Mouse (Mus musculus) kidney, adult 11 months (tissue): ENCODE measurements around the gene Scrt2.
"Not testable (repeated sequence)": the region's sequence is repeated elsewhere in the genome, so short reads cannot be mapped to it uniquely, and the experiment has no call there.

Source experiments
- DNase-seq: peaks from one replicate; pipeline ENCODE4 v3.0.0; 2022

Gene Scrt2

DNA sequence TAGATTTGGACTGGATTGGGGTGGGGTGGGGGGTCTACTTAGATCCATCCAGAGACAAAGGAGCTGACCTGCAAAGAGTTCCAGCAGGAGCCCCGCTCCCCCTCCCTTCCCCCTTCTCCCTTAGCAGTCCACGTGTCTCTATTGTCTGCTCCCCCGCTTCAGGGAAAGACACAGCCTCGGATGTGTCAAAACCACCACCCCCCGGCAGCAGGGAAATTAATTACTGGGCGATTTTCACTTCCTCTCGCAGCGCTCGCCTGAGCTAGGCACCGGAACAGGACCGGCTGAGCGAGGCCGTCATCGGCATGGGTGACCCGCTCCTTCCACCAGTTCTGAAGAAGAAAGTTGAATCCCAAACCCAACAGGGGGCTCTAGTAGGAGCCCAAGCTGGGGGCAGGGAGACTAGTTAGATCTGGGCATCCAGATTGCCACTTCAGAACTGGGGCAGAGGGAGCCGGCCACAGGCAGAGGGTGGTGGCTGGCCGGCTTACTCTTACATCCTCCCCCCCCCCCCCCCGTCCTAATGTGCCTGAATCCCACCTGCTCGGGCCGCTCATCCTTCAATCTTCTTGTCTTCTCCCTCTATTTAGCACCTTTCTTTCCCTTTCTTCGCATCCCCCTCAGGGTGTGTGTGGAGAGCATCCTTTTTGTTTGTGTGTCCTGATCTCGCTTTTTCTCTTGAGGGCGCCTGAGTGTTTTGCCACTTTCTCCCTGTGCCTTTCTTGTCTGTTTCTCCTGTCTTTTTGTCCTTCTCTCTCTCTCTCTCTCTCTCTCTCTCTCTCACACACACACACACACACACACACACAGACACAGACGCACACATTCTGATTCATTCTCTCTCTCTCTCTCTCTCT lies at the start of gene Scrt2:
Gene Scrt2, plus strand, starts transcription at position 845 of the 857 bp plus-strand sequence.
- no peak for DNase-seq

DNA sequence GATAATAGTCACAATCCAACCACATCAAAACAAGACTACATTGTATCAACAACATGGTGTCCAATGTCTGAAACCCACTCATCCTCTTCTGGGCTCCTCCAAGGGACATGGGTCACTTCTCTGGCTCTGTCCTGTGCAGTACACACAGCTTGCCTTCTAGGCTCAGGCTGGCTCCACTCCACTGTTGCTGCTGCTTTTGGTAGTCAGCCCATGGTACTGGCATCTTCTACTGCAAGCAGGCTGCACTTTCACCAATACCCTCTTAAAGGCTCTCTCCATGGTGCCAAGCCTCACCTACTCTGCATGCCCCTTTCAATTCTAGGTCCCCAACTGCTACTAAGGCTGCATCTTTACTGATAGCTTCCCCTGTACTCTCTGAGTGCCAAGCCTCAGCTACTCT lies 41.2 kb upstream of the Scrt2 start:
- no peak for DNase-seq

DNA sequence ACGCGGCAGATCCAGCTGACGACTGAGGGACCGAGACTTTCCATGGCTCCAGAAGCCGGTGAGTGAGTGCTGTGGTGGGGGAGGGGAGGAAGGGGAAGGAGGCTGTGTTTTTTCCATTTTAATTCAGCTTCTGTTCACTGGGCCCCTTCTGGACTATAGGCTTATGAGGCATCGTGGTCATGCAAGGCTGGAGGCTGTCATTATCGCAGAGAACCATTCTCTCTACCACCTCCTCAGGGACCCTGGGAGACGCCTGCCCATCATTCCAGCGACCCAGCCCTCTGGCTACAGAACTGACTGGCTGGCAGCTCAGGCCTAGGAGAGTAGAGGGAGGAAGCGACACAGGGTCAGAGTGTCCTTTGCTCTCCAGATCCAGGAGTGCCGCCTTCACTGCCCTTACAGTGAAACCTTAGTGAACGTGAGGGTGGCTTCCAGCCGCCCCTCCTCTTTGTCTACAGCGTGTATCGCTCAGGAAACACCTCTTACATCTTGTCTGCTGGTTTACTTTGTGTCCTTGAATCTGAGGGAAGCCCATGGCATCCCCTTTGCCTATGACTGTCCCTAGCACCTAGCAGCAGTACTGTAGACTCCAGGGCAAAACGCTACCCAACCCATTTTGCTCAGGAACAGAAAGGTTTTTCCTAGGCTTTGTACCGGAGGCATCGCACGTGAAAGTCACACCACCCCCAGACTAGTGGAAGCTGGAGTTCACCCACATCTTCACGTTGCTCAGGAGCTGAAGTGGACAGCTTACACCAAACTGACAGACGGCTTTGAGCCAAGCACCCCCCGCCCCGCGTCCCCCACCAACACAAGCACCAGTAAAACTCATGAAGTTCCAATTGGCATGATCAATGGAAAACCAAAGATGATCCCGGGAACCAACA lies 34.0 kb upstream of the Scrt2 start:
- no peak for DNase-seq

DNA sequence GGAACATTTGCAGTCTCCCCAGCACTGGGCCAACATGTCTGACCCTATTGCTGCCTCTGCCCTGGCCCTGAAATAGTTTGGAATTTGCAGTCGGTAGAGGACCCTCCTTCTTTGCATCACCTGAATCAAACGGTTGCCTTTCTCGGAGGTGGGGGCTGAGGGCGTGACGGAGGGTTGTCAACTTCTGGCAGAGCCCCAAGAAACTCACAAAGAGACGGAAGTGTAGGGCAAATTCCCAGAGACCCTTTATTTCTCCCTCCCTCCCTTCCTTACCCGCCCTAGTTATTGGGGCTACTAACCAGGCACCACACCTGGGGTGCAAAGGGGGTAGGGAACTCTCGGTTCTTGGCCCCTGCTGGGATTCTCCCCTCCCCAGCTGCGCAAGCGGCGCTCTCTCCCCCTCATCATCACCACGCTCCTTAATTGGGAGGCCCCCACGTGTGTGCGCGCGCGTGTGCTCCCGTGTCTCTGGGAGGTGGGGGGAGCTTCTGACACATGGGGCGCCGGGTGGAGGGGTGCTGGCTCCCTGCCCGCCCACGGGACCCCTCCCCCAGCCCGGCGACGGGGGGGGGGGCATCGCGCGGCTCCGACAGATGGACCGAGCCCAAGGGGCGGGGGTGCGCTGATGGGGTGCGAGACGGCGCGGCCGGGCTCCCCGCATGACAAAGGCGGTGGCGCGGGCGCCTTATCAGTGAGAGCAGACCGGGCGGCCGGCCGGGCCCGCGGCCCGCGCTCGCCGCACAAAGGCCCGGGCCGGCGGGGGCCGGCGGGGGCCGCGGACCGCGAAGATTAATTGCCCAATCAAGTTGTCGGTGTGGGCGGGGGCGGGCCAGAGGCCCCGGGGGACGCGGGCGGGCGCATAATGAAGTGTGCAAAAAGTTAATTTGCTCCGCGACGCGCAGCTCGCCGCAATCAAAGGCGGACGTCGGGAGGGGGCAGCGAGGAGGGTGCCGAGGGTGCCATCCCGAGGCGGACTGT lies 33.0 kb upstream of the Scrt2 start:
- no peak for DNase-seq

DNA sequence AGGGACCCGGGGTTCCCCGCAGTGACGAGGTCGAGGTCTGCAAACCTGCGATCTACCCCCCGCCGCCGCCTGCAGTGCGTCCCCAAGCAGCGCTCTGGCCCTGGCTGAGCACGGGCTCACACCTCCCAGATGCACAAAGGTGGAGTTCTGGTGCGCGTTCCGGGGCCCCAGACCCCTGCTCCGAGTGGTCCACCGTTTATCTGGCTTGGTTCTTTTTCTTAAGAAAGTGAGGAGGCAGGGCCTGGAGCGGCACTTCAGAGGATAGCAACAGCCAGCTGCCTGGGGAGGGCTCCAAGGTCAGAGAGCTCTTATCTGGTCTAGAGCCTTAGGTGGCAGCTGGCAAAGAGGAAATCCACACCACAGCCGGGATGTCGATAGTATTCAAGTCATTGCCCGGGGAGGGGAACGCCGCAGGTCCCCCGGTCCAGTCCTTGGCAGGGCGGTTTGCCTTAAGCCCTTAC lies 32.3 kb upstream of the Scrt2 start:
- no peak for DNase-seq

DNA sequence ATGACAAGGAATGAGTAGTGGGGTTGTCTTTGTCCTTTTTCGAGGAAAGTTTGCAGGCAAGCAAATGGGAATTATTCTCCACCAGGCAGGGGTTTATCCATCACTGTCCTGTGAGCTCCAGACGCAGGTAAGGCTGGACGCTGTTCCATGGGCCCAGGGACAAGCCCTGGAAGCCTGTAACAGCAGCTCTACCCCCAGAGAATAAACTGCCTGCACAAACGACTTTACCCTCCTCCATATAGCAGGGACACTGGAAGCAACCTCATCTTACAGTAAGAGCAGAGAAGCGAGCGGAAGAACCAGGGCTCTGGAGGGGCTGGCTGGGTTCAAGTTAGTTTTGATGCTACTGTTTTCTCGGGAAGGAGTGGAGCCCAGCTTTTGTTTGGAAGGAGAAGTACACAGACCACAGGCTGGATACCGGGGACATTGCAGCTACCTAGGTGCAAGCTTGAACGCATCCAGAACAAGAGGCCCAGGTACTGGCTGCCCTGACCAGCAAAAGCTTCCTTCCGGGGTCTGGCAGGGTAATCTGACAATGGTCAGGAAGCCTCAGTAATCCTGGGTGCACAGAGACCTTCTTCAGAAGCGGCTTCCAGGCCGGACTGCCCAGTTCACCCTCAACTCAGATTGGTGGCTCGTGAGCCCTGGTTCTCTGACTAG lies 31.6 kb upstream of the Scrt2 start:
- no peak for DNase-seq

GRCm38 (mm10) chr2:152050316-152050715 lies 31.0 kb upstream of the Scrt2 start:
- DNase-seq: no peak

DNA sequence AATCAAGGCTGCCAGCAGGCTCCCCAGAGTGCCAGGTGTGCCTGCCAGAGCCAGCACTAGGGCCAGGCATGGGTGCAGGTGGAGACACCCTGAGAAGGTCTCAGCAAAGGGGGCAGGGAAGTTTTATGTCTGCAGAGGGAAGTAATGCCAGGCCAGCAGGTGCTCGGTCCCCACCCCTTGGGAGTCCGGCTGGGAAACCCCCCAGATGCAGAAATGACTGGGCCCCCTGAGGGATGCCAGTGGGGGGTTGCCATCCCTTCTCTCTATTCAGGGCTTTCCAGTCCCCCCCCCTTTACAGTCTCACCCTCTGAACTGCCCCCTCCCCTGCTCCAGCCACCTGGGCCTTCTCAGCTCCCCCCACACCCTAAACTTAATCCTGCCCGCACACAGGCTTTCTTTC lies 29.3 kb upstream of the Scrt2 start:
- DNase-seq: no peak

- DNase-seq: no peak
Observed at GRCm38 (mm10) chr2:152055406-152055805, 25.9 kb upstream of the Scrt2 start.

DNA sequence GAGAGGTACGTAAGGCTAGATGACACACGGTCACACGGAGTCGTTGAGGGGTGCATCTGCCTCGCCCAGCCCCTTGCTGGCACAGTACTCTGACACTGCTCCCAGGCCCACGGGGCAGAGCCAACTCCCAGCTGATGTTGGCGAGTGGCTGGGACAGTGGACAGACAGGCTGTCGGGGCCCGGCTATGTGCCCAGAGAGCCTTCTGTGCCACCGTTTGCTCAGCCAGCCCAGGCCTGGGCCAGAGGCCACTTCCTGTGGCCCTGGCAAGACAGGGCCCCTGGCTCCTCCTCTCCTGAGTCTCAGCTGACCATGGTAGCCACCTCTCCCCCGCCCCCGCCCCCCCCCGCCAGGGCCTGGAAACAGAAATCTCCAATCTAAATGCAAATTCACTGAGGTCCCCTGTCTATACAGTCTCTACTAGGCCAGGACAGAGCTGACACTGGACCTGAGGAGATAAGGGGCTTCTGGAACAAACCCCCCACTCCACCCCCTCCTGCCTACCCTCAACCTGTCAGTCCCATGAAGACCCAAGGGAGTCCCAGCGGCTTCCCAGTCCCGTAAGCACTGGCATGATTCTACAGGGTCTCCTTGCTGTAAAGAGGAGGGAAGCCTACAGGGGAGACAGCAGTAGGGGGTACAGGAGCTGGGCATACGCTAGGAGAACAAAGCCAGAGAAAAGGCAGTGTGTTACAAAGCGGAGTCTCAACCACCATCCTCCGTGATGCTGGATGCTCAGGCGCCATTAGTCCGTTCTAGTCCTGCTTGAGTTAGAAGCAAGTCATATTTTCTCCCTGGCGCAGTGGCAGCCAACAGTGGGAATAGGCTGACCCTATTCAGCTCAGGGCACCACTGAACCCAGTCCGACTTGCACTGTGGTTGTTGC lies 24.7 kb upstream of the Scrt2 start:
- DNase-seq: no peak

GRCm38 (mm10) chr2:152057252-152057563 lies 24.1 kb upstream of the Scrt2 start:
- DNase-seq: no peak

- not testable (repeated sequence) for DNase-seq
Observed at GRCm38 (mm10) chr2:152062817-152063216, 18.5 kb upstream of the Scrt2 start.

- no peak for DNase-seq
Observed at GRCm38 (mm10) chr2:152068660-152069433, 12.5 kb upstream of the Scrt2 start.

DNA sequence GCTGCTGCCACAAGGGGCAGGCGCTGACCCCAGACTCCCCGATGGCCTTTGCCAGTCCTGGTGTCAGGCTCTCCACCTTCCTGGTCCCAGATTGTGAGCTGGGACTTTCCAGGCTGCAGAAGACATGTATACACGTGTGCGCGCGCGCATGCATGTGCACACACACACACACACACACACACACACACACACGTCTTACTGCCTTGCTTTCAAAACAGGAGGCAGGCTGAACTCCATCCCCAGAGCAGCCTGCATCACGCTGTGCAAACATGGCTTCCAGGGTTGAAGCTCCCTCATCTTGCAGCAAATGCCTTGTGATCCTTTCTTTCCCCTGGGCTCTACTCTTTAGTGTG lies 11.9 kb upstream of the Scrt2 start:
- no peak for DNase-seq

DNA sequence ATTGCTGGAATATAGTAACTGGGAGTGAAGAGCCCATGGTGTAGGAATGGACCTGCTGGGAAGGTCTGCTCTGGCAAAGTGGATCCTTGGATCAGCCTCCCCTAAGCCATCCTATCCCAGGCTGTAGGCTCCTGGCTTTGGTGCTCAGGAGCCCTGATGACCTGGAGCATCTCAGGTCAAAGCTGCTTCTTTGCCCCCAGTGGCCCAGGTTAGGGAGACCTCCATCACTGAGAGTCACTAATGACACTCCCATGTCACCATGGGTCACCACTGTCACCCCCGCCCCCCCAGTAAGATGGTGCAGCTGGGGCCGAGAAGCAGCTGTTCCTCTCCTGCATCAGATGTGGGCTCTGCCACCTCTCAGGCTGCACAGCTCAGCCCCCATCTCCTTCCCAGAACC lies 11.4 kb upstream of the Scrt2 start:
- no peak for DNase-seq

DNA sequence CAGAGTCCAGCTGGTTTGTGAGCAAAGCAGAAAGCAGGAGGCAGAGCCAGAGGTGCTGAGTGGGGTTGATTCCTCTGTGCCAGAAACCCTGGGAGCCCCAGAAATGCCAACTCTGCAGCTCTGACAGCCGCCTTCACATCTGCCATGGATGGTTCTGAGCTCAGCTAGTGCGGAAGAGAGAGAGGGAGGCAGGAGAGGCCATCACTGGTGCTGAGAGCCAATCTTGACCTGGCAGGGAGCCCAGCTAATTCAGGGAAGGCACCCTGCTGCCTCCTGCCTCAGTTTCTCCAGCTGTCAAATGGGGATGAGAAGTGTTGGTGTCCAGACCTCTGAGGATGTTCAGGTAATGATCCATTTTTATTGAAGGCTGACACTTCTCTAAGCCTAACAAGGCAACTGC lies 6.8 kb upstream of the Scrt2 start:
- DNase-seq: no peak

- DNase-seq: no peak
Observed at GRCm38 (mm10) chr2:152075294-152075889, 5.9 kb upstream of the Scrt2 start.

GRCm38 (mm10) chr2:152077337-152077736 lies 4.0 kb upstream of the Scrt2 start:
- no peak for DNase-seq

DNA sequence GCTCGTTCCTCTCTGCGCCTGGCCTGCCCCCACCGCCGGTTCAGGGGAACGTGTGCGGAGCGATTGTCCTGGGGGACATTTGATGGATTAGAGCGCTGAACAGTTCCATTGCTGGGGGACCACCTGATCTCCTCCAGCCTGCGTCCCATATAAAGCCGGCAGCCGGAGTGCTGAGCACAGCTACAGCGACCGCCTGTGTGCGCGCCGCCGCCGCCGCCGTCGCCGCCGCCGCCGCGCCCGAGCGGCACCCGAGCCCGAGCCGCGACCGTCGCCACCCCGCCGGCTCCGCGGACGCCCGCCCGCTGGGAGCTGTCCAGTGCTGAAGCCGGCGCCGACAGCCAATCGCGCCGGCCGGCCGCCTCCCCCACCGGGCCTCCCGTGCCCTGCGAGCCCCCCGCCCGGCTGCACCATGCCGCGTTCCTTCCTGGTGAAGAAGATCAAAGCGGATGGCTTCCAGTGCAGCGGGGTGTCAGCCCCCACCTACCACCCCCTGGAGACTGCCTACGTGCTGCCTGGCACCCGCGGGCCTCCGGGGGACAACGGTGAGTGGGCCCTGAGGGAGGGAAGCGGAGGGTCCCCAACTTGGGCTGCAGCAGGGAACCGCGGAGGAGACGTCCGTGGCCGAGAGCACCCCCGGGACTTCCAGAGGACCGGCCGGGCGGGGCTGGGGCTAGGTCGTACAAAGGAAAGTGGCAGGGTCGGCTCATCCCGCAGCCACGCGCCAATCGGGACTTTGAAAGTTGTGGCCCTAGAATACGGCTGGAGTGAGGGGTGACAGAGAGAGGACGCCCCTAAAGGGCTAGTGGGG lies 516 bp downstream of the Scrt2 start:
- peak; percentile 59 for DNase-seq
